8 mouse cellular contexts compared by ENCODE assay signal in genomic region chr15:100683041-100683440, GRCm38 (mm10). TPM values are rescaled to one million over a fixed set of nuclear protein-coding genes. Genes with fewer than 3 reads are reported as not detected.
DNase-seq lines count a peak whose midpoint lies in the region; ATAC-seq and TF ChIP-seq lines count a peak whose summit lies in the region.

No protein-coding gene starts in this region.

- 50% methylated on average over 2 of the region's 2 CpGs for WGBS in lung, postnatal 0 days

- no peak overlapping the region for H3K4me2 ChIP-seq in lung, postnatal 0 days (replicated peaks; ENCODE audit: low read depth, low read length)

- intact Hi-C loops in gastrocnemius, postnatal 36 days (cut with DNase I) = loop anchor here (5.0 kb wide), 3 partner anchors 71 to 216 kb away; partner anchors contain the start of gene Letmd1

- H3K4me1 ChIP-seq in lung, postnatal 0 days (ENCODE audit: insufficient read depth, low read depth, low read length) = no peaks in the 10 kb centered on the region

- no peak overlapping the region for H3K4me3 ChIP-seq in lung, postnatal 0 days (ENCODE audit: low read depth, low read length)

- H3K36me3 ChIP-seq in lung, postnatal 0 days (ENCODE audit: insufficient read depth, low read length) = no peaks in the 10 kb centered on the region

- no peak overlapping the region for H3K27ac ChIP-seq in lung, postnatal 0 days (ENCODE audit: low read length)

- peak; percentile 73 to 92 for DNase-seq in adrenal gland, adult (ENCODE audit: inconsistent age in 2 of 2, low spot score in 1 of 2)
- DNase-seq in adrenal gland, postnatal 4 days (ENCODE audit: low spot score in 2 of 2) = no peak
- DNase-seq in R1 (ENCODE audit: low read depth, low spot score) = peak; percentile 83
- peak; percentile 55 to 65 for DNase-seq in gastrocnemius, postnatal 36 days
- DNase-seq in layer of hippocampus, adult 8-10 months (ENCODE audit: low spot score in 2 of 2) = peak; percentile 51 to 83
- DNase-seq in lung, postnatal 0 days (ENCODE audit: low spot score) = peak; percentile 82
- DNase-seq in right cerebral cortex, postnatal 14 days = peak; percentile 83

- ATAC-seq in common myeloid progenitor, adult 5-6 weeks (replicated peaks; ENCODE audit: low read depth, poor library complexity, severe bottlenecking) = peak; percentile 60
- ATAC-seq in lung, postnatal 0 days = peak; percentile 26; the same call in 1 of the 2 replicates

- no peak for TF ChIP-seq EP300 in lung, postnatal 0 days (IDR thresholded peaks at IDR 0.05)

- no peaks in the 10 kb centered on the region for H3K9me3 ChIP-seq in lung, postnatal 0 days (ENCODE audit: low read length)

- TF ChIP-seq CTCF in lung, postnatal 0 days (IDR thresholded peaks at IDR 0.05) = peak; percentile 94

- no peaks in the 10 kb centered on the region for H3K27me3 ChIP-seq in lung, postnatal 0 days (replicated peaks; ENCODE audit: insufficient read depth, low read length)

- H3K9ac ChIP-seq in lung, postnatal 0 days (replicated peaks; ENCODE audit: low read depth) = no peak overlapping the region

RNA-seq across cellular contexts. Expression of gene Cela1, which starts 4.7 kb away (rescaled TPM):
- 100 to 1,000 TPM in 1 of 2 experiments, 10 to 100 TPM in 1; 51.9 to 275 TPM for total RNA-seq in adrenal gland, postnatal 4 days (2021)
- 21.1 and 29.0 TPM in 2 replicates for total RNA-seq in common myeloid progenitor, adult 5-6 weeks (2017)
- not detected for total RNA-seq in gastrocnemius, postnatal 36 days (2021)
- total RNA-seq in layer of hippocampus, adult 8-10 months (2022) = 1 to 10 TPM in 3 of 4 experiments, under 1 TPM in 1; 0.68 to 7.5 (median 5.7) TPM
- 5.0 and 11.4 TPM in 2 replicates for polyA plus RNA-seq in lung, postnatal 0 days (2015; fragmentation: Nextera tagmentation; extraction: Ambion mirVana)

RNA-seq across cellular contexts. Expression of gene Bin2, which starts 13.7 kb away (rescaled TPM):
- 1 to 10 TPM; 4.0 to 4.8 TPM for total RNA-seq in adrenal gland, postnatal 4 days (2021)
- total RNA-seq in common myeloid progenitor, adult 5-6 weeks (2017) = 134 and 142 TPM in 2 replicates
- total RNA-seq in gastrocnemius, postnatal 36 days (2021) = 1 to 10 TPM in 1 of 2 experiments, under 1 TPM in 1; 0.44 to 1.1 TPM
- 10 to 100 TPM in 2 of 4 experiments, 1 to 10 TPM in 2; 4.5 to 15.9 (median 9.7) TPM for total RNA-seq in layer of hippocampus, adult 8-10 months (2022)
- 4.2 and 4.5 TPM in 2 replicates for polyA plus RNA-seq in lung, postnatal 0 days (2015; fragmentation: Nextera tagmentation; extraction: Ambion mirVana)

RNA-seq across cellular contexts. Expression of gene Galnt6, which starts 46.1 kb away (rescaled TPM):
- 10 to 100 TPM; 15.1 to 17.7 TPM for total RNA-seq in adrenal gland, postnatal 4 days (2021)
- total RNA-seq in common myeloid progenitor, adult 5-6 weeks (2017) = 42.7 and 49.2 TPM in 2 replicates
- under 1 TPM; 0.17 to 0.20 TPM for total RNA-seq in gastrocnemius, postnatal 36 days (2021)
- 10 to 100 TPM in 2 of 4 experiments, 1 to 10 TPM in 2; 8.8 to 14.4 (median 11.5) TPM for total RNA-seq in layer of hippocampus, adult 8-10 months (2022)
- polyA plus RNA-seq in lung, postnatal 0 days (2015; fragmentation: Nextera tagmentation; extraction: Ambion mirVana) = 1.2 TPM in 2 replicates

RNA-seq across cellular contexts. Expression of gene Smagp, which starts 46.3 kb away (rescaled TPM):
- 10 to 100 TPM; 26.7 to 34.3 TPM for total RNA-seq in adrenal gland, postnatal 4 days (2021)
- total RNA-seq in common myeloid progenitor, adult 5-6 weeks (2017) = 5.1 TPM in 1 of 2 replicates, not detected in the other
- total RNA-seq in gastrocnemius, postnatal 36 days (2021) = 1 to 10 TPM; 2.4 to 4.1 TPM
- 1 to 10 TPM; 1.4 to 4.3 (median 2.7) TPM for total RNA-seq in layer of hippocampus, adult 8-10 months (2022)
- polyA plus RNA-seq in lung, postnatal 0 days (2015; fragmentation: Nextera tagmentation; extraction: Ambion mirVana) = 65.6 and 71.8 TPM in 2 replicates

Comparison
In these comparisons a context has a peak if more than half of its experiments do, and no peak if none do; other contexts are left out.
1. DNase-seq: peak in adrenal gland, adult (2 of 2), R1 (single experiment), gastrocnemius, postnatal 36 days (2 of 2), layer of hippocampus, adult 8-10 months (2 of 2), lung, postnatal 0 days (single experiment) and right cerebral cortex, postnatal 14 days (single experiment); none in adrenal gland, postnatal 4 days (0 of 2).
2. RNA of gene Galnt6, which starts 46.1 kb away (total RNA-seq): 42.7 to 49.2 TPM in common myeloid progenitor, adult 5-6 weeks, 15.1 to 17.7 TPM in adrenal gland, postnatal 4 days and 8.8 to 14.4 TPM in layer of hippocampus, adult 8-10 months; 0.17 to 0.20 TPM in gastrocnemius, postnatal 36 days; every median in the first group is over 4 times any median in the second.